Mouse (Mus musculus) layer of hippocampus, postnatal 25 days (tissue): ENCODE data around the gene Jun. TPM values are rescaled to one million over a fixed set of nuclear protein-coding genes. Genes with fewer than 3 reads are reported as not detected.

Experiments used
- DNase-seq, 2 experiments: peaks; one replicate each; pipeline ENCODE4 v3.0.0; 2022; ENCODE audit warnings: mixed read lengths in 2 of 2, low spot score in 1 of 2; ENCODE audit errors: extremely low spot score in 1 of 2
- total RNA-seq, 2 experiments: library from RNA; stranded (reverse); gene quantifications; 2 replicates each; pipeline ENCODE4 v1.2.3; 2021

The Jun gene
- total RNA-seq: 100 to 1,000 TPM in 1 of 2 experiments, 10 to 100 TPM in 1; 90.0 to 105 TPM

DNA sequence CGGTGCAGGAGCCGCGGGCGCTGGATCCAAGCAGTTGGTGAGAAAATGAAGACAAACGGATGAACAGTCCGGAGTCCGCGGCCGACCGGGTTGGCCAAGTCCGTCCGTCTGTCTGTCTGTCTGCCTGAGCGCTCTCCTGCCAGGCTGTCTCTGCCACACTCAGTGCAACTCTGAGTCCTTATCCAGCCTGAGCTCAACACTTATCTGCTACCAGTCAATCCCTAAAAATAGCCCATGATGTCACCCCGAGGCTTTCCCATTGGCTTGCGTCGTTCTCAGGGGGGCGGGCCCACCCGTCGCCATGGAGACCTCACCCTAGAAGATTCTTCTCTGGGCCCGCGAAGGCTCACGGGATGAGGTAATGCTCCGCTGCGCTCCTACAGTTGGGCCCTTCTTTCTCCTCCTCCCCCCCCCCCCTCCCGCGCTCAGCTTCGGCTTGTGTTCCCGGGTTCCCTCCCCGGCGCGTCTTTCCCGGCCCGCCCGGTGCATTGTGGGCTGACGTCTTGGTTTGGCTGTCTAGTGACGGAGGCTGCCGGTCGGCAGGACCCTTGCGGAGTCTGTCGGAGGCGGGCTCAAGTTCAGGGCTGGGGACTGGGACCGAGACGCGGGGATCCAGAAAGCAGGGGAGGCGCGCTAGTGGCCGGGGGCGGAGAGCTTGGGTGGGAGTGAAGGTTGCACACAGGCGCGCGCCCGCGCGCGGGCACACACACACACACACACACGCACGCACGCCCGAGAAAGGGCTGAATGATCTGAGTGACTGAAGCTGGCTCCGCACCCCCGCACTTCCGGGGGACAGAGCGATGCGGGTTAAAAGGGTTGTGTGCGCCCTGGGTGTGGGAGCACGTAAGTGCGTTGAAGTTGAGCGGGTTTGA lies at the start of gene Jun:
Gene Jun, minus strand, starts transcription at position 198 of the 875 bp plus-strand sequence.
- peak; percentile 96 to 97 for DNase-seq

DNA sequence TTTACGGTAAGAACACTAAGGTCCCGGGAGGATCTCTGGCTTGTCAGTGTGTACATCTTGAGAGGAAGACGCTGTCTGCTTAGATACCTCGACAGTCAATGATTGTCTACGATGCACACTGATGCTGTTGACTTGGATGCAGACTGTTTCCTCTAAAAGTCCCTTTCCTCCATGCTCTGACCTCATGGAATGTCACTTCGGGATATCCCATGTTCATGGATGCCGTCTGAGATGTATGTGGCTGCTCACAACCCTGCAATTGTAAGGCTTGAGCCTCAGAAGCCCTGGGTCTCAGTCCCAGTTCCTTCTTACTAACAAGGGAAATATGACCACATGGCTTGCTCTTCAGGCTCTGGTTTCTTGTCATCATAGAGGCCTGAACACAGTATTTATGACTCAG lies 49.7 kb upstream of the Jun start:
- DNase-seq: no peak

DNA sequence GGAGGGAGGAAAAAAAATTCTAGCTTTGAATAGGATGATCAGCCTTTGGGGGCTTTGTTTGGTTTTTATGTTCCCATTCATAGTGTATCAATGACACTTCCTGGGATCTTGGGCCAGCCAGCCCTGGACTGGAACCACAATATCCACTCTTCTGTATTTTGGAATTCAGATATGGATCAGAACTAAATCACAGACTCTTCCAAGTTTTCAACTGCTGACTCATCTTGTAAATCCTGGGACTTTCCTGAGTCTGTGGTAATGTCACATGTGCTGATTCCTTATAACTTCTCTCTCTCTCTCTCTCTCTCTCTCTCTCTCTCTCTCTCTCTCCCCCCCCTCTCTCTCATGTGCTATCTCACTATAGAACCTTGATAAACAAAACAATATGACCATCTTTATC lies 48.7 kb upstream of the Jun start:
- no peak for DNase-seq

GRCm38 (mm10) chr4:95099373-95099772 lies 47.4 kb upstream of the Jun start:
- no peak for DNase-seq

DNA sequence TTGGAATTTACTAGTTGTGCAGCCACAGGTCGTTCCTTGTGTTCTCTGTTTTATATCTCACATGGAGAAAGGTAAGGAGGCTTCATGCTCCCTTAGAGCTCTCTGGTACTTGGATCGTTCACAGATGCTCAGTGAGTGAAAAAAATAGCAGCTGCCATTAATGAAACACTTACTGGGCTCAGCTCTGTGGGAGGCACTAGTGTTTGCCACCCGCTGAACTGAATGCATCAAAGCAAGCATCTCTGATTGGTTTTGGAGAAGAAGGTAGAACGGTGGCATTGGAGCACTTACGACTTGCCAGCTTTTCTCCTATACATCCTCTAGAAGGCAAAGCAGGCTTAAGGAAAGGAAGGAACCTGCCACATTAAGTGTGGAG lies 46.7 kb upstream of the Jun start:
- DNase-seq: no peak

DNA sequence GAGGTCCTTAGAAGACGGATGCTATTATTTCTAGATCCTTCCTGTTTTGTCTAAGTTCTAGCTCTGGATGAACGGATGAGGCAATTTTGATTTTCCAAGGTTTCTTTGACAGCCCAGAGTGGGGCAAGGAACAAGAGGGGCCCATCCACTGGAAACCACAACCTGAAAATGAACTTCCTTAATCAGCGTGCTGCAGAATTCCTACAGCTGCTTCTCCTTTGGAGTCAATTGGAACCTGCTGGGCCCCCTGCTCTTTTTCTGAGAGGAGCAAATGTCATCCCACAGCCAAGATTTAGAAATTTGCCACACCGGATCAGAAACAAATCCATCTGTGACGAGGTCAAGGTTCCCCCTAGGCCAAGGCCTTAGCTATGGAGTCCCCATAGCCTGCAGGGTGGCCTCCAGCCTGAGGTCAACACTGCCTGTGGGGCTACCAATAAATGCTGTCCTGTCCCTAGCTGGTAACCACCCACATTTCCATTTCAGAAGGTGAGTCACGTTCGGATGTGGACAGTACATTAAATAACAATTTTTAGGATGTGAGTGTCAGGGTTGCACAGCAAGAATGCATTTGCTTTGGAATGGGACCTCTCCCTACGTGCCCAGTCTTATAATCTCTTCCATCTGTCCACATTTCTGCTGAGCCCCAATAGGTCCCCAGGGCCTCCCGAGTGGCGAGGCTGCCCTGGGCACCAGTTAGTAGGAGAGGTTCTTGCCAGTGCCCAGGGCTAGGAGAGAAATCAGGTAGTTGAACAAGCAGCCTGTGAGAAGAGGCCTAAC lies 46.1 kb upstream of the Jun start:
- DNase-seq: no peak

DNA sequence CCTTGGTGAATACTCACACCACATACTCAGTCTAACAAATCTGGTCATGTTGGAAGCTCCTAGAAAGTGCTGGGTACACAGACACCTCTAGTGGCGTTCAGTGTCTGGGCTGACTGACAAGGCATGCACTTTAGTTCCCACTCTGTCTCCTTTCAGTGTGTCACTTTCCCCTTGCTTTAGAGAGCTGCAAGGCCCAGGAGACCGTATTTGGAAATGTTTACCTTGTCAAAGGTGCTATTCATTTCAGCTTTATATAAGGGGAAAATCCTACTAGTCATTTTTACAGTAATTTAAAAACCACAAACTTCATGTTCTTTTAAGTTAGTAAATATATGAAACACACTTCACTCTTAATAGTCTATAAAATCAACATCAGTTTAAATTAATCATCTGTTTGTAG lies 44.7 kb upstream of the Jun start:
- no peak for DNase-seq

- no peak for DNase-seq
Observed at GRCm38 (mm10) chr4:95095911-95096310, 43.9 kb upstream of the Jun start.

DNA sequence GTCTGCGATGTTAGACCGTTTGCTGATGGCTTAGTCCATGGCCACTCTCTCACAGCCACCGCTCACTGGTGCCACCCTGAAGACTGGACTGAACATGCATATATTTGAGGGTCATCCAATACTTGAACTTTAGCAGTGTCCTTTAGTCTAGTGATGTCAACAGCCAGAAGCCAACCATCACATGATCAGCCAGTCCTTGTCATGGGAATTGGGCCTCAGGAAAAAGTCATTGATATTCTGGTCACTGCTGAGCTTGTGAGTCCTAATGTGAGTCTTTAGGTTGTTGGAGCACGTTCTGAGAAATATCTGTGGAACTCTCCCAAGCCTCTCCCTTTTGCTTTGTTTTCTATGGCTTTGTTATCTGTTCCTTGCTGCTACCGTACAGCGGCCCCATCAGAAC lies 43.3 kb upstream of the Jun start:
- no peak for DNase-seq

- DNase-seq: no peak
Observed at GRCm38 (mm10) chr4:95094700-95095113, 42.7 kb upstream of the Jun start.

- no peak for DNase-seq
Observed at GRCm38 (mm10) chr4:95093615-95094014, 41.6 kb upstream of the Jun start.

GRCm38 (mm10) chr4:95092516-95092915 lies 40.5 kb upstream of the Jun start:
- DNase-seq: no peak

DNA sequence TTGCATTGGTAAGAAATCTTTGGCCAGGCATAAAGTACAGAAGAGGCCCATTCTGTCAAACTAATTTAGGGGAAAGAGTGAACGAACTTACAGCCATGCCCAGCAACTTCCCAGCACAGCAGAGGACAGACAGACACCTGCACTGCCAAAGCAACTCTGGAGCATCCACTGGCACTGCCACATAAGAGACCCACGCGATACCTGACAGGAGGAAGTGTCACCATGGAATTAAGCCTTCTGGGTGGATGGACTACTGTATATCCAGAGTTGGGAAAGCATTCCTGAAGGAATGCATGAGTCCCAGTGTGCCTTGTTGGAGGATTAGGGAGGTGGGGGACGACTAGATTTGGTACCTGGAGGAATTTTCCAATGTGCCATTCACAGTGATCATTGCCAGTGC lies 39.5 kb upstream of the Jun start:
- no peak for DNase-seq

- DNase-seq: no peak
Observed at GRCm38 (mm10) chr4:95089968-95090367, 37.9 kb upstream of the Jun start.

DNA sequence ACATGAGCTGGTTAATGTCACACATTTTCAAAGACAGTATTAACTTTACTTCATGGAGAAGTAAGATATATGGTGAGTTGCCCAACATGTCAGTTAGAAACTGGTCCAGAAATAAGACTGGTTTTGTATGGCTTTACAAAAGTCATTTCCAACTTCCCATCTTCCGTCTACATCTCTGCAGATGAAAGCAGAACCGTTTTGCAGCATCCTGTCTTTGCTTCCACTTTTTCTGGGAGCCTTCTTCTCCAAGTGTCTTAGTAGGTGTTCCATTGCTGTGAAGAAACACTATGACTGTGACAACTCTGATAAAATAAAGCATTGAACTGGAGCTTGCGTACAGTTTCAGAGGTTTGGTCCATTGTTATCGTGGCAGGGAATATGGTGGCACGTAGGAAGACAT lies 37.0 kb upstream of the Jun start:
- no peak for DNase-seq

DNA sequence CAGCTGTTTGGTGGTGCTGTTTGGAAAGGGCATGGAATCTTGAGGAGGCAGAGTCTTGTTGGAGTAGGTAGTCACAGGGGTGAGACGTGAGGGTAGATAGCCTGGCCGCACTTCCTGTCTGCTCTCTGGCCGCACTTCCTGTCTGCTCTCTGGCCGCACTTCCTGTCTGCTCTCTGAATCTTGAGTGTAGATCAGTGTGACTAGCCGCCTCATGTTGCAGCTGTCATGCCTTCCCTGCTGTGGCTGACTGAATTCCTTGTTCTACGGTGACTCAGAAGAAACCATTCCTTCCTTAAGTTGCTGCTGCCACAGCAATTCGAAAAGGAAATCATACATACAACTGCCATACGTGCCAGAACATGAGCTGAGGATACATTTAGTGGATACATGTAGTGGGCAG lies 31.9 kb upstream of the Jun start:
- no peak for DNase-seq

- DNase-seq: no peak
Observed at GRCm38 (mm10) chr4:95083191-95083729, 31.2 kb upstream of the Jun start.

DNA sequence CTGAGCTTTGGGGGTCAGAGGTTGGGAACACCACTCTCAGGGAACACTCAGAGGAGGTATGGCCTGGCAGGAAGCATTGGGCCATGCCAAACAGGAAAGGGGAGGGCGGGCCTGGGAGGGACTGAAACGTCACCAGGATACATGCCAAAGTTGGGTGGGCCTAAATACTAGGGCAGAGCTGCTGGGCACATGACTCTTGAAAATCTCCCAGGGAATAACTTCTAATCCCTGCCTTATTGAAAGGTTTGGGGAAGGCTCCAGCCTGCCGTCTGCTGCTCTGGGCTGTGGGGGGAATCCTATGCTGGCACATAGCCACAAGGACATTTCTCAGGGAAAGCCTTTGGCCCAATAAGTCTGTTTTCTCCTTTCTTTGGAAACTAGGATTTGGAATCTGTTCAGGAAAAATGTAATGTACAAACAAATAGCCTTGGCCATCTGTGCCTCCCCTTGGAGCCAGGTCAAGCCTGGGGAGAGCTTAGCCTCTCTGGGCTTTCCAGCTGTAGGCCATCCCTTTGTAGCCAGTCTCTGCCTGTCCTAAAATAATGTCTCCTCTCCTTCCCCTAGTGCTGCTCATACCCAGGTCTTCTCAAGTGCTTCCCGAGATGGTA lies 30.6 kb upstream of the Jun start:
- no peak for DNase-seq

DNA sequence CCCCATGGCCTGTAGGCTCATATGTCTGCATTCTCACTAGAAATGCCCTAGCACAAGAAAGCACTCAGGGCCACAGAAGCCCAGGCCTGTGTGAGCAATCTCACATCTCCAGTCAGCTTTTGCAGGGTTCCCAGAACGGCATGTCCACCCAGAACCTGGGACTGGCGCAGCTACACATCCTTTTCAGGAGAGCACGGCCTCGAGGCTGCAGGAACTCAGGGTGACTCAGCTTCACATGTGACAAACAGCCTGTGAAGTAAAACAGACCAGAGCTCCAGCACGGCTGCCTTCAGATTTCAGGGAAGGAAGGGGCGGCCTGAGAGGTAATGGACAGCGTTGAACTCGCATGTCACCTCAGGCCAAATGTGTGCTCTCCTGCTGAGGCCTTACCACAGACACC lies 29.6 kb upstream of the Jun start:
- DNase-seq: no peak

GRCm38 (mm10) chr4:95078625-95079024 lies 26.6 kb upstream of the Jun start:
- DNase-seq: no peak

DNA sequence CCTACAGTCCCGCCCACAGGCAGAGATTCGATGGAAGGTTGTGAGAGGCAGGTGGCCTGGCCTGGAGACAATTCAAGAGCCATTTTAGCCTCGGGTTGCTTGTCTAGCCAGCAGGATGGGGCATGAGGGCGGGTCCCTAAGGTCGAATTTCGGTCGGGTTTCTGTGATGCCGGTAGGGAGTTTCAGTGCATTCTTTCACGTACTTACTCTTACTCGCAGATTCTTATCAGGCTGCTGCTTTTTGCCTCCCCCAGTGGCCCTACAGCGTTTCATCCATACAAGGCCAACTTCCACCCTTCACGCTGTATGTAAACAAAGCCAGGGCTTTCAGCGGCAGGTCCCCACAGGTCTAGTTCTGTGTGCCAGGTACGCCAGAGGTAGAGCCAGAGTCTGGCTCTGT lies 24.3 kb upstream of the Jun start:
- no peak for DNase-seq
